Mouse (Mus musculus): ENCODE measurements around the gene Lpcat1. TPM values are rescaled to one million over a fixed set of nuclear protein-coding genes. Genes with fewer than 3 reads are reported as not detected.
A peak's percentile ranks its signal among the peaks of the same experiment; 100 is the strongest.

The Lpcat1 gene
- total RNA-seq, 2 experiments from 2014 or later = 2.8 to 3.5 TPM

DNA sequence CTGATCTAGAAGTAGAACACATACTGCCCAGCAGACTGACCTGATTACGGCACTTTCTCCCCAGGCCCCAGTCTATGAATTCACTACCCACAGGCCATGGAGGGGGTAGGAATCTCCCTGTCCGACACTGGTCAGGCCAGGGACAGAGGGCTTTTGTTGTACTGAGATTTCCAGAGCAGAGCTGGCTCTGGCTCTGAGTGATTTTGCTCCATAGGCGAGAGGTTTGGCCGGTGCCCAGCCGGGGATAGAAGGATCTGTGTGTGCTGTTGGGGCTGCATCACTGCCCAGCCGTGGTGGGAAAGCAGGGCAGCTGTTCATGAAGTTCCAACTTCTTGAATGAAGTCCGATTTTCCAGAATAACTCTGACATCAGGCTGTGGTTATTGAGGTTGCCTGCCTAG lies 20.1 kb upstream of the Lpcat1 start:
- peak; percentile 45 for DNase-seq

DNA sequence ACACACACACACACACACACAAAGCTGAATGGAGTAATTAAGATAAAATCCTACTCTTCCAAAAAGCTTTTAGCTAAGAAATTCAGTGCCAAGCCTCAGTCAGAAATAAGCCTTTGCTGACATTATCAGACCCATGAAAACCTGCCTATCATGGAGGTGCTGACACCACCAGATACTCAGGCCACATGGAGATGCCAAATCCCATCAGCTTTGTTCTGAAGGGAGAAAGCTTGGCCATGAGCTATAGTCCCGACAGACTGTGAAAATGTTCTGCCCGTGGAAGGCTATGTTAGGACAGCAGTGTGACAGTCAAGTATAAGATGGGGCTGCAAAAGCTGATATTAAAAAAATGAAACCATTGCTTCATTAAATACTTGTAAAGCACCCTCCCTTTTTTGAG lies 19.5 kb upstream of the Lpcat1 start:
- DNase-seq = no peak

DNA sequence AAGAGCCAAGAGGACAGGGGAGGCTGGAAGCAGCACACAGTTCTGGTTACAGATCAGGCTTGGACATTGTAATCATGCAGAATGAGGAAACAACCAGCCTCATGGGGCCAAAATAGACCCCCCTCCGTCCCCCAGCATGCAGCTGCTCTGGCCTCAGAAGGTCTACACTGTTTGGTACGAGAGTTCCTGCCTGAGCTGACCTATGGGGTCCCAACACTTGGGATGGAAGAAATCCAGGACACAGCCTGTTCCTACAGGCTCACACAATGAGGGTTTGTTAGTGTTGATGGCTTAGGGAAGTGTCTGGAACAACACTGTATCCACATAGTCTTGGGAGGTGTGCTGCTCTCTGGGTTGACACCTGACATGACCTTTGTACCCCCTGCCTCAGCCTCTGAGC lies 18.8 kb upstream of the Lpcat1 start:
- DNase-seq = peak; percentile 34

DNA sequence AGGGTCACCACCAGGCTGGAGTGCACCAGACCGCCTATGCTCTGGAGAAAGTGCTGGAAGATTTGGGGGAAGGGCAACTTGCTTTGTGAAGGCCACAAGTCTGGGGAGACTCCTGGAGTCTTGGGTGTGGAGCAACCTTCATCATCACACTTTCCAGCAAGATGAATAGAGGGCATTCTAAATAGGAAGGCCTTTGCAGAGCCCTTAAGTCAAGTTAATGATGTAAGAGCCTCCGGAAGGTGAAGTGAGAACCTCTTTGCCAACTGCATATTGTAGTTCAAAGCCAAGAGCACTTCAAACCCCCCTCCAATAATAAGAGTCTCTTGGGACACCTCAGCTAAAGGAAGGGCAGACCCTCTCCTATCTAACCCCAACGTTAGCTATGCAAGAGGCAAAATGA lies 18.3 kb upstream of the Lpcat1 start:
- no peak for DNase-seq

DNA sequence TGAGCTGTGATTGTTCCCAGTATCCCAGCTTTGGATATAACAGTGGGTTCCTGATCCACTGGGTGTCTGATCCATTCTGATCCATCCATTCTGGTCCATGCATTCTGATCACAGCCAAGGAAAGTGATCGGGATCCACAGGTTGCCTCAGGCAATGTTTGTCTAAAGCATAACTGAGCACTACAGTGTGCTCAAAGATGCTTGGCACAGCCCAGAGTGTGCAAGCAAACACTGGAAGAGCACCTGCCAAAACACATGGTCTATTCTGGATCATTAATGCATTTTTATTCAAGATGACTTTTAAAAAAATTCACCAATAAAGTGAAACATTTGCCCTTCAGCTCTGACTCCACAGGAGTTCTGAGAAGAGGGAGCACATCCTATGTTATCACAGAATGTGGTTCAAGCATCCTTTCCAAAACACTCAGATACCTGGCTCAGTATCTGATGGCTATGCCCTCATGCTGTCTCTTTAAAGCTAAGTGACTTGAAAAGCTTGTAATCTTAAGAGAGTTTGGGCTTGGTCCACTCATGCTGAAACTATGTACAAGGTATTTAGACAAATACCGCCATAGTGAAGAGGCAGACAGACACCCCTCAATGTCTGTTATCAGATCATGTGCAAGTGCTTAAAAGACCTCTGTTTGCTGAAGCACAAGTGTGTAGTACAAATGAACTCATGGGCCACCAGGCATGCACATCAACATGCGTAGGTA lies 13.3 kb upstream of the Lpcat1 start:
- DNase-seq = no peak

- DNase-seq = no peak
Observed at GRCm38 (mm10) chr13:73455328-73455727, 11.7 kb upstream of the Lpcat1 start.

GRCm38 (mm10) chr13:73457301-73457700 lies 9.7 kb upstream of the Lpcat1 start:
- DNase-seq = no peak

- no peak for DNase-seq
Observed at GRCm38 (mm10) chr13:73457741-73458140, 9.3 kb upstream of the Lpcat1 start.

- no peak for DNase-seq
Observed at GRCm38 (mm10) chr13:73458719-73459118, 8.3 kb upstream of the Lpcat1 start.

- no peak for DNase-seq
Observed at GRCm38 (mm10) chr13:73459189-73459850, 7.7 kb upstream of the Lpcat1 start.

- no peak for DNase-seq
Observed at GRCm38 (mm10) chr13:73461551-73461950, 5.4 kb upstream of the Lpcat1 start.

DNA sequence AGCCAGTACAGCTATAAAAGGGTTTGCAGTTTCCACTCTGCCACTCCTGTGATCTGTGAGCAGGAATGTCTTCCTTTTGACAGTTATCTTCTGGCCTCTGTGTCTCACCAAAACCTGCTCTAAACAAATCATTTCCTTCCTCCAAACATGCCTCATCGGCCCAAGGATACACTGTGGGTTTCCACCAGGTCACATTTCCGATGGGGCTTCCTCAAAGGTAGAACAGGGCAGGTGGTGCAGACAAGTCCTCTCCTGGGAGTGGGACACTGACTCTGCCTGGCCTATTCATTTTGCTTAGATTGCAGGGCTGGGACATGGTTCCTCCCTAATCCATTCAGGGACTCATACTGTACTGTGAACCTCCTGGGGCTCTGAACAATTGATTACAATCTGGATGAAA lies 1.8 kb upstream of the Lpcat1 start:
- DNase-seq = no peak

DNA sequence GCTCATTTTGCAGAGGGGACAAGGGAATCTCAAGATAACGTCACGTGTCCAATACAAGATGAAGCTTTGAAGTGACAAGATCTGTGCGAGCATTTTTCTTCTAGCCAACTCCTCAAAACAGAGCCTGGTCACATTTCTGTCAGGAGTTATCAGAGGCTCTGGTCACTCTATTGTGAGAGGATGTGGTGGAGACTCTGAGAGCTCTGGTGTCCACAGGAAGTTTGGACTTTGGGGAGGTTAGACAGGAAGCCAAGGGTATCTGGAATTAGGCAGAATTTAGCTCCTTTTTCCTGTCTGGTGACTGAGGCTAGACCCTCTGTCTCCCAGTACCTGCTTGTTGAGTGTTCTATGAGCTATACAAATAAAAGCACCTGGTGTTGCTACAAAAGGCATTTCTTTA lies 586 bp upstream of the Lpcat1 start:
- no peak for DNase-seq

- DNase-seq = no peak
Observed at GRCm38 (mm10) chr13:73467421-73468237, 632 bp downstream of the Lpcat1 start.

DNA sequence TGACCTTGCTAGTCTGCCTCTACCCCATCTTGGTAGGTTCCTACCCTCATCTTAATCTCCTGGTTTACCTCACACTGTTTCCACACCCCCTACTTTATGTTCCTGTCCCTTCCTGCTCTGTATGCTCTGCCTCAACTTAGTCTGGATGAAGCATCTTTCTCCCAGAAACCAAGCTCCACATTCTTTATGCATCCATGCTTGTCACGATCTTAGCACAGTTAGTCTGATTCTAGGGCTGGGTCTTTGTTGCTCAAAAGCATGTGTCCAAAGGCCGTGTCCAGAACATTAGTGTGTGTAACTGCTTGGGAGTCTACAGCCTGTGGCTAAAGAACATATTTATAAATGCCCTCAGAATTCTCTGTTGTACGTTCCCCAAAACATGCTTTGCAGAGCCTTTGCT lies 1.8 kb downstream of the Lpcat1 start:
- no peak for DNase-seq

- DNase-seq = no peak
Observed at GRCm38 (mm10) chr13:73469257-73469967, 2.4 kb downstream of the Lpcat1 start.

GRCm38 (mm10) chr13:73472481-73472880 lies 5.5 kb downstream of the Lpcat1 start:
- DNase-seq = no peak

DNA sequence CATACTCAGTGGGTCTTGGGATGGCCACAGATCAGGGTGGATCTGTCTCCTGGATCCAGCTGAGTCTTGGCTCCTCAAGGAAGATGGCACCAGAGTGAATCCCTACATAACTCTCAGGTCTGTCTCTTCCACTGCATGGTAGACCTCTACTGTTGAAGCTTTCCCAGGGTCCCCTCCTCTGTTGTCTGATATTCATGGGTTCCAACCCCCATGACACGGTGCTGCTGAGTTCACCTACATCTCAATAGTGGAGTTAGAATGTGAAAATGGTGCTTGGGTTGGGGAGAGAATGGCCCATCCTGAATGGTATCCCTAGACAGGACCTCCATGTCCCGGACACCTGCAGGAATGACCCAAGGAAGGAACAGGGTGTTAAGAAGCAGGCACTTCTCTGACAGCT lies 6.7 kb downstream of the Lpcat1 start:
- no peak for DNase-seq

GRCm38 (mm10) chr13:73474163-73474562 lies 7.2 kb downstream of the Lpcat1 start:
- no peak for DNase-seq

DNA sequence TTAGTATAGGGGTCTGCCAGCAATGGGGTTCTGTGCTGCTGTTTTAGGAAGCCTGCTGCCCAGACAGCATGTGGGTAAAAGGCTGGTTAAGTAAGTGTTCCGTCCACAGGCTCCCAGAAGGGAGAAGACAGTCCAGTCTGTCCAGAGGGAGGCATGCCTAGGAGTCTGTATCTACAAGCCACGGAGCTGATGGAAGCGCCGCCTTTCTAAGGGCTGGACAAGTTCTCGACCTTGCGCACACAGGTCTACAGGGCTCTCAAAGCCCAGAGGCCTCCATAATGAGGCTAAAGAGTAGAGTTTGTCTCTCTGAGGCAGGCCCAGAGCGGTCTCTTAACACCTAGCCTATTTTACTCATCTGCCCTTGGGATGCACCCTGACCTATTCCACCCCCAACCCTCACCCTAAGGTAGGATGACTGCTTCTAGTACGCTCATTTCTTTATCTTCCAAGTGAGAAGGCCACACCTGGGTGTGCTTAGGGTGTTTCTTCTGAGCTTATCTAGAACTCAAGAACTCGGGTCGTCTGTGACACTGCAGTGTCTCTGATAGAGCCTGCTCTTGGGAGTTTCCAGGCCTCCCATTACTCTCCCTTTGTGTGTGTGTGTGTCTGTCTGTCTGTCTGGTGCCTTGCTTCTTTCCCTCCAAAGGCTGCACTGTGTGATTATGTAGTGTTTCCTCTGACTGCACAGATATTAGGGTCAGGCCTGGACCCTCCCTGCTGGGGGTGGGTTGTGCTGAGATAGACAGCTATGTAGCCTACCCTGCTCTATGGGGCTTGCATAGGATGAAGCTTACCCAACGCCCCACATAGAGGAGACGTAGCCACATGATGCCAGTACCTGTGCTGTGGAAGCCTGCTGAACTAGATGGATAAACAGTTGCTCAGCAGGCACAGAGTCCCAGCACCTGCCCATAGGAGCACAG lies 8.3 kb downstream of the Lpcat1 start:
- DNase-seq = no peak

DNA sequence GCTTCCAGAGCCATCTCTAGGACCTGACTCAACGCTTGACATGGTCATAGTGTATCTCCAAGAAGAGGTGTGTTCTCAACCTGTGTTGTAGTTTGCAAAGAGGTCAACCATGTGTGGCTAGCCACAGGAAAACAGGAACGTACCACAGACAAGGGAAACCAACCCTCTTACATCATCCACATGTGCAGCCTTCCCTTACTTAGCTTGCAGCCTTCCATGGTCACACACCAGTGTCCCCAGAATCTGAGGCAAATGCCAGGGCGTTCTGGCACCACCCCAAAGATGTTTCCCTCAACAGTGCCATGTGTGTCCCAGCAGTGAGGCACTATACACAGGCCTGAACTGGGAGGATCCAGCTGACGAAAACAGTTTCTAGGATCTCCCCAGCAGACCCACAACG lies 9.3 kb downstream of the Lpcat1 start:
- DNase-seq = no peak
